Mouse (Mus musculus) E14TG2a.4 (cell line): Measurements from ENCODE around the gene Cnih4.

ENCODE experiments used
- CTCF ChIP-seq: conservative IDR thresholded peaks from 2 replicates; pipeline ENCODE4 v1.5.1; 2014; ENCODE audit warnings: low read length
- POU5F1 ChIP-seq: IDR thresholded peaks from 2 replicates; pipeline ENCODE4 v1.6.1; 2014; ENCODE audit warnings: low read length, borderline replicate concordance

DNA sequence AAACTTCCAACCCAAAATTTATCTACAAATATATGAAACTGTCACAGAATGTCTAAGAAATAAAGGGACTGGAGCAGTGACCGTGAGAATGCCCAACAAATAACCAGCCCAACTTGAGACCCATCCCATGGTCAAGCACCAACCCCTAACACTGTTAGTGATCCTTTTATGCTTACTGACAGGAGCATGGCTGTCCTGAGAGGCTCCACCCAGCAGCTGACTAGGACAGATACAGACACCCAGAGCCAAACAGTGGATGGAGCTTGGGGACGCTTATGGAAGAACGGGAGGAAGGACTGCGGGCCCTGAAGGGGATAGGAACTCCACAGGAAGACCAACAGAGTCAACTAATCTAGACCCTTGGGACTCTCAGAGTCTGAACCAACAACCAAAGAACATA, 44.4 kb downstream of the Cnih4 start:
- TF ChIP-seq CTCF (no peak), POU5F1 (no peak)
